Mouse (Mus musculus) brain, adult 10 weeks (tissue): Measurements from ENCODE around the gene Steap1. TPM values are rescaled to one million over a fixed set of nuclear protein-coding genes. Genes with fewer than 3 reads are reported as not detected.

Experiments
- polyA plus RNA-seq: library from polyadenylated mRNA; stranded (reverse); fragments of 350-450 nt; fragmentation: Illumina TruSeq; extraction: RNeasy Lipid Tissue Mini Kit (QIAGEN cat#74804); gene quantifications from one replicate; pipeline ENCODE4 v1.2.3, GENCODE M21; 2015; ENCODE audit warnings: low read depth, low replicate concordance

Gene Steap1
- polyA plus RNA-seq, result 2.3 TPM

DNA sequence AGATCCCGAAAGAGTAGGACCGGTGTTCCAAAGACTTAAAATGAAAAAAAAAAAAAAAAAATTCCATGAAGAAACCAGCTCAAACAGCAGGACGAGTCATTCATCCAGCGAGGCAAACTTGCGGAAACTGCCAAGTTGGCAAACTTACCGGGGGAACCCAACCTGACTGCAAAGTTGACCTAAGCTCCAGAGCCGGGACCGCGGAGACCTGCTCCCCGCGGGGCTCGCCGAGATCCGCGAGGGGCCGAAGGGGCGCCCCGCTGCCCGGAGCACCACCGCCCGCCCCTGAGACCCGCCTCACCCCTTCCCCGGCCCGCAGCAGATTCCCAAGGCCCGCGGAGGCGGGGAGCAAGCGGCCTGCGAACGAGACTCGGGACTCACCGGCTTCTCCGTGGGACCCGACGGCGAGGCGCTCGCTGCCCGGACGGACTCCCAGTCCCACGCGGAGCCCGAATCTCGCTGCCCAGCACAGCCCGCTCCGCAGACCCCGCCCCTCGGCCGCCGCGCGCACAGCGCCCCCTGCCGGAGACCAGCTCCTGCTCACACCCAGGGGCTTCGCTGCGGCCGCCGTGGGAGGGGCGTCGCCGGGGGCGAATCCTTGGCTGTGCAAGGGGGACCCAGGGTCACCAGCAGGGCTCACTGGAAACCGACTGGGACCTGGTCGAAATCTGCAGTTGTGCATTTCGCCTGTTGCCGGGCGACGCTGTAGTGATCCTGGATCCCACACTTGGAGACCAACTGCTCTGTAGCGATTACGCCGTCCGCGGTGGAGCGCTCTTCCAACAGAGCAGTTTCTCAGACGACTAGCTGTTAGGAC lies at the start of gene Steap1:
Gene Steap1, minus strand, starts transcription at position 461 of the 817 bp plus-strand sequence.

DNA sequence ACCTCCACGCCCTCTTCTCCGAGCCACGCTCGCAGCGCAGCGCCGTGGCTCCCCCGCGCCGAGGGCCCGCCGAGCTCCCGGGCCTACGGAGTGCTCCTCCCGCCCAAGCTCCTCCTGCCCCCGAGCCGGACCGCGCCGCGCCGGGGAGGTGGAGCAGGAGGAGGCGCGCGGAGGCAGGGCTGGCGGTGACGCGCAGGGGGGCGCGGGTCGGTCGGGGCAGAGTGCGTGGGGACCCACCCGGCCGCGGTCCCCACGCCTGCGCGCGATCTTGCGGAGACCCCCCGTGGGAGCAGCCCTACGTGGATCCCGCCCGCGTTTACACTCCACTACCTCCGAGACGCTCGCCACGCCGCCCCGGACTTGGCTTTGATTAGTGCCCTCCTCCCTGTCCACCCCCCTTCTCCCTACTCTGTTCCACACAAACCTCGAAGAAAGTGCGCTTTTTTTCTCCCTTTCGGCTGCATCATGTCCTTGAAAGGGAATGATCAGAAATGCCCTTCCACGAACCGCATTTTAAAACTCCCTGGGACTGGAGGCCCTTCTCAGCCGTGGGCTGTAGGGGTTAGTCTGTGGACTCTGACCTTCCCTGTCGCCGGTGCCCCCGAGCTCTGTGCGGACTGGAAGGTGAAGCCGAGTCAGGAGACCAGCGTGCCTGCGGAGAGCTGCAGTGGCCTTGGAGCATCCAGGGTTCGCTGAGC lies 55.0 kb downstream of the Steap1 start, which contains the start of gene Steap2:
Gene Steap2, minus strand, starts transcription at position 623 of the 698 bp plus-strand sequence.

Other genes starting within 250 kb of the Steap1 start
- 49.1 TPM for gene Cldn12, start 234.4 kb downstream of the Steap1 start, polyA plus RNA-seq
- gene Gtpbp10, start 189.8 kb downstream of the Steap1 start, polyA plus RNA-seq, result 12.6 TPM
- not detected for gene Gm8773, start 175.5 kb downstream of the Steap1 start, polyA plus RNA-seq
- 11.0 TPM for gene Cfap69, start 85.1 kb downstream of the Steap1 start, polyA plus RNA-seq
- 10.9 TPM for gene Steap2, start 54.7 kb downstream of the Steap1 start, polyA plus RNA-seq